Comparison of ENCODE assay signal across 8 mouse cellular contexts in the genomic region with DNA sequence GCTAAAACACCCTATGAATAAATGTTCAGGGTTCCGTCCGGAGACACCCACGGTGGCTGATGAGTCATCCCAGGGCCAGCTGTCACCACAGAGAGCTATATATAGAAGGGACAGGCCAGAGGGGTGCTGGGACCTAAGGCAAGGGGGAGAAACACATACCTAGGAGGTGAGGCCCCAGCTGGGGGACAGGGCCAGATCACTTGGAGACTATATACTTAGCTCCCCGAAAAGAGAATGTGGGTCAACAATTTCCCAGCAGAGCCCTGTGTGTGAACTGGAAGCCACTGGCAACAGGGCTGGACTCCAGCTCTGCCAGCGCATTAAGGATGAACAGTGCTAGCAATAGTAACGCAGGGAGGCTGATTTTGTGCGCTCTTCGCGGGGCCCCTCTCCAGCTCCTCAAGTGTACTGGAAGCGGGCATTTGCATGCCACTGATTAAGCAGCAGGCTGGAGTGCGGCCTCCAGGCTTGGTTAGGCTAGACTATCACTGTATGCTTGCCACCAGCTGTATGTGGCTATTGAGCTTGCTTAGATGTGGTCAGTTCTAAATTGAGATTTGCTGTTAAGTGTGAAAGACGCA.
DNase-seq lines count a peak whose midpoint lies in the region; ATAC-seq lines count a peak whose summit lies in the region.

No protein-coding gene starts in this region.

- no peaks in the 10 kb centered on the region for H3K36me3 ChIP-seq in forebrain, embryonic 14.5 days (ENCODE audit: control insufficient read depth, insufficient read depth, low read length)
- no peaks in the 10 kb centered on the region for H3K36me3 ChIP-seq in forebrain, embryonic 11.5 days (ENCODE audit: control insufficient read depth, insufficient read depth, low read length)
- H3K36me3 ChIP-seq in heart, embryonic 13.5 days = no peaks in the 10 kb centered on the region

- H3K9me3 ChIP-seq in forebrain, embryonic 14.5 days (replicated peaks; ENCODE audit: control insufficient read depth, low read length) = no peaks in the 10 kb centered on the region
- H3K9me3 ChIP-seq in forebrain, embryonic 11.5 days (ENCODE audit: control insufficient read depth, low read length) = no peaks in the 10 kb centered on the region
- no peaks in the 10 kb centered on the region for H3K9me3 ChIP-seq in heart, embryonic 13.5 days

- H3K27ac ChIP-seq in forebrain, embryonic 14.5 days (ENCODE audit: low read depth, low read length) = no peak overlapping the region
- no peak overlapping the region for H3K27ac ChIP-seq in forebrain, embryonic 11.5 days (ENCODE audit: low read depth, low read length)
- H3K27ac ChIP-seq in heart, embryonic 13.5 days (replicated peaks) = peak overlapping the region; percentile 86

- peak; percentile 22 for DNase-seq in forebrain, embryonic 14.5 days (ENCODE audit: low spot score)
- no peak for DNase-seq in forebrain, embryonic 11.5 days (ENCODE audit: low spot score)
- peak; percentile 71 for DNase-seq in 416B (ENCODE audit: low read depth)
- peak; percentile 51 for DNase-seq in cerebellum, adult 11-12 months
- peak; percentile 15 to 32 for DNase-seq in lung, postnatal 4 days
- no peak for DNase-seq in testis, postnatal 14 days (ENCODE audit: low spot score)
- no peak for DNase-seq in embryo, embryonic 10 days (ENCODE audit: low spot score)

- no peaks in the 10 kb centered on the region for H3K4me1 ChIP-seq in forebrain, embryonic 14.5 days (ENCODE audit: control insufficient read depth, insufficient read depth, low read length)
- H3K4me1 ChIP-seq in forebrain, embryonic 11.5 days (replicated peaks; ENCODE audit: control insufficient read depth, insufficient read depth, low read length) = no peaks in the 10 kb centered on the region
- peaks cover 39% of the 10 kb centered on the region for H3K4me1 ChIP-seq in heart, embryonic 13.5 days

- H3K27me3 ChIP-seq in forebrain, embryonic 14.5 days (replicated peaks; ENCODE audit: control insufficient read depth, insufficient read depth, low read length) = no peaks in the 10 kb centered on the region
- H3K27me3 ChIP-seq in forebrain, embryonic 11.5 days (ENCODE audit: control insufficient read depth, insufficient read depth, low read length) = no peaks in the 10 kb centered on the region; the same call in none of the 2 replicates
- H3K27me3 ChIP-seq in heart, embryonic 13.5 days (replicated peaks) = no peaks in the 10 kb centered on the region

- no peak for ATAC-seq in forebrain, embryonic 14.5 days
- ATAC-seq in forebrain, embryonic 11.5 days (replicated peaks; ENCODE audit: low FRiP score) = no peak
- no peak for ATAC-seq in heart, embryonic 13.5 days (ENCODE audit: extremely low read depth, insufficient number of reproducible peaks, low FRiP score, low TSS enrichment)

- no peak overlapping the region for H3K9ac ChIP-seq in forebrain, embryonic 14.5 days (ENCODE audit: low read length)
- no peak overlapping the region for H3K9ac ChIP-seq in forebrain, embryonic 11.5 days (ENCODE audit: low read length)
- H3K9ac ChIP-seq in heart, embryonic 13.5 days = no peak overlapping the region

- H3K4me3 ChIP-seq in forebrain, embryonic 14.5 days (ENCODE audit: low read depth, low read length) = no peak overlapping the region
- no peak overlapping the region for H3K4me3 ChIP-seq in forebrain, embryonic 11.5 days (ENCODE audit: low read depth, low read length)
- H3K4me3 ChIP-seq in heart, embryonic 13.5 days = no peak overlapping the region

- no peak overlapping the region for H3K4me2 ChIP-seq in forebrain, embryonic 14.5 days (ENCODE audit: low read length)
- no peak overlapping the region for H3K4me2 ChIP-seq in forebrain, embryonic 11.5 days (ENCODE audit: low read depth, low read length, severe bottlenecking)
- H3K4me2 ChIP-seq in heart, embryonic 13.5 days = peak overlapping the region; percentile 24; the same call in 1 of the 2 replicates

- WGBS in forebrain, embryonic 14.5 days = 71% methylated on average over 12 of the region's 12 CpGs
- WGBS in forebrain, embryonic 11.5 days = 77% methylated on average over 12 of the region's 12 CpGs
- WGBS in heart, embryonic 13.5 days = 33% methylated on average over 12 of the region's 12 CpGs

Comparison
In these comparisons a context has a peak if more than half of its experiments do, and no peak if none do; other contexts are left out.
1. DNase-seq: peak in forebrain, embryonic 14.5 days (single experiment), 416B (single experiment), cerebellum, adult 11-12 months (single experiment) and lung, postnatal 4 days (2 of 2); none in forebrain, embryonic 11.5 days (single experiment), testis, postnatal 14 days (single experiment) and embryo, embryonic 10 days (single experiment).